Mouse (Mus musculus) testis, postnatal 14 days (tissue): ENCODE results near the gene Cks1brt.
"Not testable (repeated sequence)": the region's sequence is repeated elsewhere in the genome, so short reads cannot be mapped to it uniquely, and the experiment has no call there.

Experiments
- DNase-seq: peaks from one replicate; pipeline ENCODE4 v3.0.0; 2021; ENCODE audit warnings: low spot score

The Cks1brt gene

GRCm38 (mm10) chr8:85151624-85152023 lies at the start of gene Cks1brt:
Gene Cks1brt (plus strand): TSS chr8:85151924.
- no peak for DNase-seq

GRCm38 (mm10) chr8:85113241-85113640 lies 38.5 kb upstream of the Cks1brt start:
- no peak for DNase-seq

- DNase-seq: no peak
Observed at GRCm38 (mm10) chr8:85115501-85115900, 36.2 kb upstream of the Cks1brt start.

- DNase-seq: no peak
Observed at GRCm38 (mm10) chr8:85116984-85117383, 34.7 kb upstream of the Cks1brt start.

- DNase-seq: peak; percentile 78
Observed at GRCm38 (mm10) chr8:85119052-85119981, 32.4 kb upstream of the Cks1brt start.

- not testable (repeated sequence) for DNase-seq
Observed at GRCm38 (mm10) chr8:85120251-85120650, 31.5 kb upstream of the Cks1brt start.

GRCm38 (mm10) chr8:85122995-85123394 lies 28.7 kb upstream of the Cks1brt start, which contains the start of gene Zfp791:
Gene Zfp791 (minus strand): TSS chr8:85123095.
- DNase-seq: no peak

- no peak for DNase-seq
Observed at GRCm38 (mm10) chr8:85123691-85124090, 28.0 kb upstream of the Cks1brt start.

- DNase-seq: no peak
Observed at GRCm38 (mm10) chr8:85132335-85132734, 19.4 kb upstream of the Cks1brt start.

GRCm38 (mm10) chr8:85135690-85136089 lies 16.0 kb upstream of the Cks1brt start:
- DNase-seq: not testable (repeated sequence)

- DNase-seq: no peak
Observed at GRCm38 (mm10) chr8:85142516-85142915, 9.2 kb upstream of the Cks1brt start.

- DNase-seq: peak; percentile 32
Observed at GRCm38 (mm10) chr8:85171291-85171690, 19.6 kb downstream of the Cks1brt start.

GRCm38 (mm10) chr8:85175892-85176291 lies 24.2 kb downstream of the Cks1brt start:
- no peak for DNase-seq

GRCm38 (mm10) chr8:85192346-85192745 lies 40.6 kb downstream of the Cks1brt start:
- DNase-seq: no peak

GRCm38 (mm10) chr8:85220220-85220619 lies 68.5 kb downstream of the Cks1brt start:
- DNase-seq: no peak

- no peak for DNase-seq
Observed at GRCm38 (mm10) chr8:85220992-85221391, 69.3 kb downstream of the Cks1brt start.
